18 mouse cellular contexts compared by ENCODE assay signal in the genomic region with DNA sequence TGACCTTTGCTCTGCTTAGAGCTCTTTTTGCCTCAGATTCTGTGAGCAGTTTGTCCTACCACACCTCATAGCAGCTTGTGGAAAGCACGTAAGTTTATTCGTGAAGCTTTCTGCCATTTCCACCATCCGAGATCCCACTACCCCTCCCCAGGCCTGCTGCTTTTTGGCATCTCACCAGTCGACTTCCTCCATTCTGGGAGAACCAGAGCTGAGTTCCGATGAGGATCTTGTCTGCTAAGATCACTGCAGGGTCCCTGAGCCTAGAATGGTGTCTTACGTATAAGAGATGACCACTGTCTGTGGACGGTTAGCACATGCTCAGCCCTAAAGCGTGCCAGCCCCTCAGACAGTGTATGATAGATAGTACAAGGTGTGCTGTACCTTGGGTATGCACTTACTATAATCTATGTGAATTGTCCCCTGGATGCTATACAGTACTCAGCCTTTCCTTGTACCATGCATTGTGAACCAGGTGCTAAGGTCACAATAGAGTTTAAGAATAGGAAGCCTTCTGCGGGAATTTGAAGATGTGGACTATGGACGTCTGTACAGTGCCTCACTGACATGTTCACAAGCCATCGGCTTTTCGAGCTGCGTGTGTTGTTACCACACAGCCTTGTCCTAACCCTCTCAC. TPM values are rescaled to one million over a fixed set of nuclear protein-coding genes. Genes with fewer than 3 reads are reported as not detected.
DNase-seq lines count a peak whose midpoint lies in the region; ATAC-seq and TF ChIP-seq lines count a peak whose summit lies in the region.
"Had no signal": no experiment of that assay in that cellular context is flagged by ENCODE, and none has a peak within 500 bp of the region (broad histone marks: within the 10 kb centered on the region; RNA-seq: fewer than 3 reads in every experiment).

No protein-coding gene starts in this region.

- no peak for TF ChIP-seq CTCF in heart, adult 2 months (IDR thresholded peaks at IDR 0.05)
- TF ChIP-seq CTCF in layer of hippocampus, adult 2 months (conservative IDR thresholded peaks at IDR 0.05), result no peak
- TF ChIP-seq CTCF in intestine, postnatal 0 days (IDR thresholded peaks at IDR 0.05; ENCODE audit: low read depth), result no peak

- no peak for DNase-seq in embryonic facial prominence, embryonic 10.5 days (ENCODE audit: low spot score)
- no peak for DNase-seq in heart, adult 2 months
- no peak for DNase-seq in heart, adult 8-10 months (ENCODE audit: low spot score)
- DNase-seq in layer of hippocampus, adult 2 months (ENCODE audit: low spot score in 2 of 2), result no peak
- DNase-seq in layer of hippocampus, postnatal 25 days (ENCODE audit: extremely low spot score in 1 of 2, low spot score in 1 of 2), result no peak
- no peak for DNase-seq in thymus, postnatal 25 days
- DNase-seq: gastrocnemius, postnatal 36 days; kidney, adult 11 months; kidney, postnatal 10 days; liver; lung, postnatal 10 days; thymus, postnatal 4 days had no signal

- TF ChIP-seq EP300 in heart, adult 2 months (IDR thresholded peaks at IDR 0.05; ENCODE audit: insufficient read depth, low read depth, low read length), result no peak

- no peak for TF ChIP-seq POLR2A in heart, adult 2 months (IDR thresholded peaks at IDR 0.05; ENCODE audit: insufficient read depth, low read depth, low read length)

- peaks cover 16% of the 10 kb centered on the region for H3K79me2 ChIP-seq in heart, adult 2 months (replicated peaks; ENCODE audit: control insufficient read depth, insufficient read depth, low read length)

- intact Hi-C loops in heart, adult 2 months (cut with DNase I), result no loop called here

- H3K27me3 ChIP-seq in embryonic facial prominence, embryonic 12.5 days, result no peaks in the 10 kb centered on the region
- H3K27me3 ChIP-seq in embryonic facial prominence, embryonic 10.5 days (replicated peaks; ENCODE audit: low read depth, poor library complexity, severe bottlenecking), result no peaks in the 10 kb centered on the region
- H3K27me3 ChIP-seq in heart, adult 2 months (ENCODE audit: control insufficient read depth, insufficient read depth, low read length), result no peaks in the 10 kb centered on the region
- no peaks in the 10 kb centered on the region for H3K27me3 ChIP-seq in intestine, postnatal 0 days (replicated peaks; ENCODE audit: control insufficient read depth, insufficient read depth, low read length)
- H3K27me3 ChIP-seq: embryonic facial prominence, embryonic 13.5 days; hindbrain, embryonic 15.5 days; megakaryocyte, embryonic 14.5 days had no signal

- H3K9ac ChIP-seq in embryonic facial prominence, embryonic 12.5 days, result no peak overlapping the region
- no peak overlapping the region for H3K9ac ChIP-seq in heart, adult 2 months (ENCODE audit: low read depth, low read length)
- no peak overlapping the region for H3K9ac ChIP-seq in intestine, postnatal 0 days (ENCODE audit: low read depth, low read length)
- H3K9ac ChIP-seq: embryonic facial prominence, embryonic 13.5 days; hindbrain, embryonic 15.5 days had no signal

- no peak overlapping the region for H3K4me2 ChIP-seq in embryonic facial prominence, embryonic 12.5 days (replicated peaks)
- H3K4me2 ChIP-seq in intestine, postnatal 0 days (replicated peaks; ENCODE audit: low read depth), result no peak overlapping the region
- H3K4me2 ChIP-seq: embryonic facial prominence, embryonic 13.5 days; hindbrain, embryonic 15.5 days had no signal

- peaks cover 44% of the 10 kb centered on the region for H3K4me1 ChIP-seq in embryonic facial prominence, embryonic 12.5 days
- peaks cover 42% of the 10 kb centered on the region for H3K4me1 ChIP-seq in embryonic facial prominence, embryonic 10.5 days
- peaks cover 29% of the 10 kb centered on the region for H3K4me1 ChIP-seq in heart, adult 2 months (ENCODE audit: control insufficient read depth, insufficient read depth, low read length)
- H3K4me1 ChIP-seq in intestine, postnatal 0 days (replicated peaks; ENCODE audit: control insufficient read depth, insufficient read depth, low read length), result 0 out of 2 replicates have a peak, but pooled peaks cover 11% of the 10 kb centered on the region

- 85% methylated on average over 13 of the region's 13 CpGs for WGBS in embryonic facial prominence, embryonic 12.5 days
- 88% methylated on average over 13 of the region's 13 CpGs for WGBS in embryonic facial prominence, embryonic 10.5 days
- 56% methylated on average over 13 of the region's 13 CpGs for WGBS in heart, adult 2 months
- 60% methylated on average over 13 of the region's 13 CpGs for WGBS in intestine, postnatal 0 days

- no peak overlapping the region for H3K4me3 ChIP-seq in embryonic facial prominence, embryonic 12.5 days
- no peak overlapping the region for H3K4me3 ChIP-seq in embryonic facial prominence, embryonic 10.5 days
- H3K4me3 ChIP-seq in heart, adult 2 months, result no peak overlapping the region
- H3K4me3 ChIP-seq in layer of hippocampus, adult 2 months, result no peak overlapping the region
- no peak overlapping the region for H3K4me3 ChIP-seq in intestine, postnatal 0 days (ENCODE audit: low read depth, low read length)
- H3K4me3 ChIP-seq: embryonic facial prominence, embryonic 13.5 days; hindbrain, embryonic 15.5 days; megakaryocyte, embryonic 14.5 days had no signal

- 0 out of 2 replicates have a peak overlapping the region, but pooled peaks have one; percentile 41 for H3K27ac ChIP-seq in embryonic facial prominence, embryonic 12.5 days
- H3K27ac ChIP-seq in embryonic facial prominence, embryonic 10.5 days (replicated peaks), result no peak overlapping the region
- H3K27ac ChIP-seq in heart, adult 2 months, result peak overlapping the region; percentile 17; the same call in 1 of the 2 replicates
- H3K27ac ChIP-seq in layer of hippocampus, adult 2 months, result 0 out of 2 replicates have a peak overlapping the region, but pooled peaks have one; percentile 5
- H3K27ac ChIP-seq in intestine, postnatal 0 days (ENCODE audit: low read depth, low read length), result no peak overlapping the region; the same call in 1 of the 2 replicates
- H3K27ac ChIP-seq: embryonic facial prominence, embryonic 13.5 days; hindbrain, embryonic 15.5 days had no signal

- H3K36me3 ChIP-seq in embryonic facial prominence, embryonic 12.5 days, result peaks cover 14% of the 10 kb centered on the region; the same call in 1 of the 2 replicates
- peaks cover 29% of the 10 kb centered on the region for H3K36me3 ChIP-seq in embryonic facial prominence, embryonic 10.5 days (replicated peaks)
- peaks cover 35% of the 10 kb centered on the region for H3K36me3 ChIP-seq in heart, adult 2 months (ENCODE audit: control insufficient read depth, insufficient read depth, low read length)
- peaks cover 27% of the 10 kb centered on the region for H3K36me3 ChIP-seq in intestine, postnatal 0 days (ENCODE audit: control insufficient read depth, insufficient read depth)
- H3K36me3 ChIP-seq: hindbrain, embryonic 15.5 days had no signal

- no peak for ATAC-seq in embryonic facial prominence, embryonic 12.5 days (ENCODE audit: insufficient number of reproducible peaks, insufficient read depth, low FRiP score, low TSS enrichment)
- peak; percentile 53 for ATAC-seq in intestine, postnatal 0 days
- ATAC-seq: midbrain, embryonic 16.5 days had no signal

- H3K9me3 ChIP-seq in embryonic facial prominence, embryonic 12.5 days, result no peaks in the 10 kb centered on the region
- no peaks in the 10 kb centered on the region for H3K9me3 ChIP-seq in embryonic facial prominence, embryonic 10.5 days
- no peaks in the 10 kb centered on the region for H3K9me3 ChIP-seq in intestine, postnatal 0 days (ENCODE audit: control insufficient read depth)
- H3K9me3 ChIP-seq: embryonic facial prominence, embryonic 13.5 days; hindbrain, embryonic 15.5 days; megakaryocyte, embryonic 14.5 days had no signal

RNA-seq across cellular contexts. Expression of gene Mbnl2, which starts 55.5 kb away (rescaled TPM):
- 93.2 and 93.6 TPM in 2 replicates for polyA plus RNA-seq in embryonic facial prominence, embryonic 12.5 days (2016; fragmentation: Nextera tagmentation; extraction: Ambion mirVana)
- polyA plus RNA-seq in embryonic facial prominence, embryonic 10.5 days (2016; fragmentation: Nextera tagmentation; extraction: Ambion mirVana), result 42.8 and 54.1 TPM in 2 replicates
- total RNA-seq in heart, adult 2 months (2021), result 100 to 1,000 TPM; 221 to 258 TPM
- polyA plus RNA-seq in heart, adult 2 months (2012; rRNA removed), result 91.1 and 133 TPM in 2 replicates
- total RNA-seq in heart, adult 8-10 months (2022), result 100 to 1,000 TPM; 236 to 260 (median 252) TPM
- total RNA-seq in layer of hippocampus, adult 2 months (2021), result 100 to 1,000 TPM; 244 to 250 TPM
- total RNA-seq in layer of hippocampus, postnatal 25 days (2021), result 100 to 1,000 TPM; 230 to 238 TPM
- polyA plus RNA-seq in intestine, postnatal 0 days (2015; fragmentation: Nextera tagmentation; extraction: Ambion mirVana), result 94.4 and 99.0 TPM in 2 replicates

Comparison
In these comparisons a context has a peak if more than half of its experiments do, and no peak if none do; other contexts are left out.
1. H3K27ac ChIP-seq: peak in embryonic facial prominence, embryonic 12.5 days (single experiment), heart, adult 2 months (single experiment) and layer of hippocampus, adult 2 months (single experiment); none in embryonic facial prominence, embryonic 10.5 days (single experiment) and intestine, postnatal 0 days (single experiment).